ENCODE assay signal across 8 mouse cellular contexts in the genomic region with DNA sequence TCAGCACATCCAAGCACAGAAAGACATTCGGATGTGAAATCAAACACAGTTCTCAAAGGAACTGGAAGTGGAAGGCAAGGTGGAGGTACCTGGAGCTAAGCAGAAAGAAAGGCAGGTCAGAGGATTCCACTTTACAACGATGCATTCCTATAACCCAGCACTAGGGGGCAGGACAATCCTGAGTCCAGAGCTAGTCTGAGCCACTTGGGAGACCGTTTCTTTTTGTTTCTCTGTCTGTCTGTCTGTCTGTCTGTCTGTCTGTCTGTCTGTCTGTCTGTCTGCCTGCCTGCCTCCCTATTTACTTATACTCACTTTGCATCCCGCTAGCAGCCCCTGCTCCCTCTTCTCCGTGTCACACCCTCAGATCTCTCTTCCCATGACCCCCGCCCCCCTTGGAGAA. TPM values are rescaled to one million over a fixed set of nuclear protein-coding genes. Genes with fewer than 3 reads are reported as not detected.
DNase-seq lines count a peak whose midpoint lies in the region; ATAC-seq and TF ChIP-seq lines count a peak whose summit lies in the region.

No protein-coding gene starts in this region.

- H3K9ac ChIP-seq in embryonic facial prominence, embryonic 15.5 days: no peak overlapping the region
- no peak overlapping the region for H3K9ac ChIP-seq in liver, embryonic 14.5 days (replicated peaks)

- no peak for ATAC-seq in embryonic facial prominence, embryonic 15.5 days (ENCODE audit: insufficient number of reproducible peaks, low FRiP score, low TSS enrichment, low read depth)
- no peak for ATAC-seq in liver, embryonic 14.5 days (ENCODE audit: insufficient read depth)

- TF ChIP-seq CTCF in liver, embryonic 14.5 days (IDR thresholded peaks at IDR 0.05; ENCODE audit: low read depth): peak; percentile 72

- no peaks in the 10 kb centered on the region for H3K9me3 ChIP-seq in embryonic facial prominence, embryonic 15.5 days (replicated peaks)
- no peaks in the 10 kb centered on the region for H3K9me3 ChIP-seq in liver, embryonic 14.5 days (ENCODE audit: control insufficient read depth, low read length)

- peak; percentile 56 to 59 for DNase-seq in left cerebral cortex, adult 18-20 months (ENCODE audit: low spot score in 2 of 2)
- no peak for DNase-seq in left cerebral cortex, adult 8-10 months (ENCODE audit: low spot score in 2 of 2)
- peak; percentile 78 for DNase-seq in ZHBTc4 (ENCODE audit: low read depth, low spot score)
- peak; percentile 71 for DNase-seq in induced T-regulatory cell, adult 2 months (ENCODE audit: low read depth)
- peak in 1 of 3 experiments; percentile 26 for DNase-seq in liver, embryonic 14.5 days (ENCODE audit: low read depth in 3 of 3, low spot score in 3 of 3)
- peak; percentile 17 to 59 for DNase-seq in natural killer cell, adult 2 months (ENCODE audit: low spot score in 2 of 2)
- no peak for DNase-seq in ovary, postnatal 36 days (ENCODE audit: low spot score)

- H3K27ac ChIP-seq in embryonic facial prominence, embryonic 15.5 days (replicated peaks): no peak overlapping the region
- H3K27ac ChIP-seq in liver, embryonic 14.5 days: no peak overlapping the region

- H3K4me1 ChIP-seq in embryonic facial prominence, embryonic 15.5 days: no peaks in the 10 kb centered on the region
- H3K4me1 ChIP-seq in liver, embryonic 14.5 days (replicated peaks; ENCODE audit: control insufficient read depth in 2 of 2, insufficient read depth in 2 of 2, low read length in 1 of 2): no peaks in the 10 kb centered on the region

- H3K4me3 ChIP-seq in embryonic facial prominence, embryonic 15.5 days (replicated peaks): peak overlapping the region; percentile 19
- H3K4me3 ChIP-seq in liver, embryonic 14.5 days (ENCODE audit: insufficient read depth in 1 of 2, low read depth in 2 of 2, low read length in 2 of 2): no peak overlapping the region

- WGBS in embryonic facial prominence, embryonic 15.5 days: 18% methylated on average over 6 of the region's 6 CpGs
- WGBS in liver, embryonic 14.5 days (ENCODE audit: insufficient replicate concordance): 14% methylated on average over 6 of the region's 6 CpGs

- no peak for TF ChIP-seq EP300 in liver, embryonic 14.5 days (IDR thresholded peaks at IDR 0.05; ENCODE audit: low read depth)

- H3K36me3 ChIP-seq in embryonic facial prominence, embryonic 15.5 days: no peaks in the 10 kb centered on the region
- H3K36me3 ChIP-seq in liver, embryonic 14.5 days (replicated peaks; ENCODE audit: control insufficient read depth, insufficient read depth, low read depth): no peaks in the 10 kb centered on the region

- no peaks in the 10 kb centered on the region for H3K27me3 ChIP-seq in embryonic facial prominence, embryonic 15.5 days
- no peaks in the 10 kb centered on the region for H3K27me3 ChIP-seq in liver, embryonic 14.5 days (ENCODE audit: control insufficient read depth, insufficient read depth, low read length)

- peak overlapping the region; percentile 27; the same call in 1 of the 2 replicates for H3K4me2 ChIP-seq in embryonic facial prominence, embryonic 15.5 days (replicated peaks)
- peak overlapping the region; percentile 25; the same call in 1 of the 2 replicates for H3K4me2 ChIP-seq in liver, embryonic 14.5 days (ENCODE audit: low read depth)

RNA-seq across cellular contexts. Expression of gene Ube2d1, which starts 21.1 kb away (rescaled TPM):
- 10 to 100 TPM; 44.0 to 49.7 TPM for total RNA-seq in left cerebral cortex, adult 18-20 months (2021)
- total RNA-seq in left cerebral cortex, adult 8-10 months (2022): 10 to 100 TPM; 44.2 to 53.7 (median 48.5) TPM
- polyA plus RNA-seq in embryonic facial prominence, embryonic 15.5 days (2015; fragmentation: Nextera tagmentation; extraction: Ambion mirVana): 54.9 and 61.5 TPM in 2 replicates
- polyA plus RNA-seq in liver, embryonic 14.5 days (2012; rRNA removed): 6.9 and 7.3 TPM in 2 replicates
- 6.8 and 7.0 TPM in 2 replicates for polyA plus RNA-seq in liver, embryonic 14.5 days (2014; fragmentation: Nextera tagmentation; extraction: Ambion mirVana)

RNA-seq across cellular contexts. Expression of gene Cisd1, which starts 38.6 kb away (rescaled TPM):
- 100 to 1,000 TPM; 134 to 135 TPM for total RNA-seq in left cerebral cortex, adult 18-20 months (2021)
- total RNA-seq in left cerebral cortex, adult 8-10 months (2022): 100 to 1,000 TPM; 121 to 129 (median 127) TPM
- polyA plus RNA-seq in embryonic facial prominence, embryonic 15.5 days (2015; fragmentation: Nextera tagmentation; extraction: Ambion mirVana): 90.8 and 93.9 TPM in 2 replicates
- polyA plus RNA-seq in liver, embryonic 14.5 days (2012; rRNA removed): 17.3 and 29.9 TPM in 2 replicates
- polyA plus RNA-seq in liver, embryonic 14.5 days (2014; fragmentation: Nextera tagmentation; extraction: Ambion mirVana): 78.2 and 80.2 TPM in 2 replicates

RNA-seq across cellular contexts. Expression of gene Ipmk, which starts 41.4 kb away (rescaled TPM):
- 10 to 100 TPM; 31.3 to 36.6 TPM for total RNA-seq in left cerebral cortex, adult 18-20 months (2021)
- total RNA-seq in left cerebral cortex, adult 8-10 months (2022): 10 to 100 TPM; 25.8 to 31.7 (median 29.2) TPM
- polyA plus RNA-seq in embryonic facial prominence, embryonic 15.5 days (2015; fragmentation: Nextera tagmentation; extraction: Ambion mirVana): 10.0 and 10.4 TPM in 2 replicates
- 3.0 and 5.1 TPM in 2 replicates for polyA plus RNA-seq in liver, embryonic 14.5 days (2012; rRNA removed)
- polyA plus RNA-seq in liver, embryonic 14.5 days (2014; fragmentation: Nextera tagmentation; extraction: Ambion mirVana): 7.9 and 9.5 TPM in 2 replicates

Comparison
In these comparisons a context has a peak if more than half of its experiments do, and no peak if none do; other contexts are left out.
1. DNase-seq: peak in left cerebral cortex, adult 18-20 months (2 of 2), ZHBTc4 (single experiment), induced T-regulatory cell, adult 2 months (single experiment) and natural killer cell, adult 2 months (2 of 2); none in left cerebral cortex, adult 8-10 months (0 of 2) and ovary, postnatal 36 days (single experiment).